Mouse (Mus musculus) kidney, adult 2 months (tissue): ENCODE measurements around the gene 5730522E02Rik.

ENCODE experiments used
- CTCF ChIP-seq: fragments of 200-500 bp; conservative IDR thresholded peaks from 2 replicates; pipeline ENCODE4 v1.5.1; 2011; ENCODE audit warnings: low read depth, mild to moderate bottlenecking, control low read depth, low read length, moderate library complexity, mixed read lengths; ENCODE audit not compliant: insufficient read depth, insufficient read length
- POLR2A ChIP-seq: fragments of 200-500 bp; IDR thresholded peaks from one replicate; pipeline ENCODE4 v1.6.1; 2011; ENCODE audit warnings: low read depth, low read length, control low read depth

- TF ChIP-seq CTCF (no peak), POLR2A (no peak)
These were observed 284.3 kb downstream of the 5730522E02Rik start for GRCm38 (mm10) chr11:25926267-25926666.
